13 mouse cellular contexts compared by ENCODE assay signal in the genomic region with DNA sequence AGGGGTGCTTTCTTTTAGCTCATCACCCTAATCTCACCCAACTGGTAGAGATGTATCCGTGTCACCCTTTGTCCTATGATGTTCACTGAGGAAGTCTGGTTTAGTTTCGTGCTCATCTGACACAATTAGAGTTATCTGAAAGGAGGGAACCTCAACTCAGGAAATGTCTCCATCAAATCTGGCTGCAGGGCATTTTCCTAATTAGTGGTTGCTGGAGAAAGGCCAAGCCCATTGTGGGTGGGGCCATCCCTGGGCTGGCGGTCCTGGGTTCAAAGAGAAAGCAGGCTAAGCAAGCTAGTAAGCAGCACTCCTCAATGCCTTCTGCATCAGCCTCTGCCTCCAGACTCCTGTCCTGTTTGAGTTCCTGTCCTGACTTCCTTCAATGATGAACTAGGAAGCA. TPM values are rescaled to one million over a fixed set of nuclear protein-coding genes. Genes with fewer than 3 reads are reported as not detected.
DNase-seq lines count a peak whose midpoint lies in the region; ATAC-seq and TF ChIP-seq lines count a peak whose summit lies in the region.
"Had no signal": no experiment of that assay in that cellular context is flagged by ENCODE, and none has a peak within 500 bp of the region (broad histone marks: within the 10 kb centered on the region; RNA-seq: fewer than 3 reads in every experiment).

No protein-coding gene starts in this region.

- TF ChIP-seq POLR2A in brain, embryonic 14.5 days (IDR thresholded peaks at IDR 0.05; ENCODE audit: borderline replicate concordance, extremely low read depth, insufficient read depth, insufficient read length, poor library complexity, severe bottlenecking) = no peak

- H3K27ac ChIP-seq in lung, postnatal 0 days (ENCODE audit: low read length) = no peak overlapping the region
- H3K27ac ChIP-seq: embryonic facial prominence, embryonic 12.5 days; heart, adult 2 months; heart, embryonic 15.5 days; hindbrain, embryonic 13.5 days; hindbrain, postnatal 0 days had no signal

- H3K36me3 ChIP-seq in lung, postnatal 0 days (ENCODE audit: insufficient read depth, low read length) = no peaks in the 10 kb centered on the region
- H3K36me3 ChIP-seq: forebrain, embryonic 15.5 days; heart, embryonic 15.5 days; hindbrain, embryonic 13.5 days had no signal

- no peaks in the 10 kb centered on the region for H3K9me3 ChIP-seq in lung, postnatal 0 days (ENCODE audit: low read length)
- H3K9me3 ChIP-seq: embryonic facial prominence, embryonic 12.5 days; forebrain, embryonic 15.5 days; heart, embryonic 15.5 days; hindbrain, embryonic 13.5 days had no signal

- H3K4me2 ChIP-seq in lung, postnatal 0 days (replicated peaks; ENCODE audit: low read depth, low read length) = no peak overlapping the region

- H3K4me1 ChIP-seq in lung, postnatal 0 days (ENCODE audit: insufficient read depth, low read depth, low read length) = no peaks in the 10 kb centered on the region

- DNase-seq in lung, postnatal 0 days (ENCODE audit: low spot score) = no peak
- DNase-seq in lung, postnatal 14 days = no peak
- DNase-seq in Muller cell, postnatal 12 days (ENCODE audit: inconsistent ontology term) = peak; percentile 78
- peak; percentile 53 for DNase-seq in brain, embryonic 14.5 days (ENCODE audit: low read depth)
- DNase-seq in left cerebral cortex, adult 9 months (ENCODE audit: low spot score in 2 of 2) = no peak

- no peak overlapping the region for H3K4me3 ChIP-seq in lung, postnatal 0 days (ENCODE audit: low read depth, low read length)
- H3K4me3 ChIP-seq: heart, adult 2 months; heart, embryonic 15.5 days had no signal

- 0 out of 2 replicates have a peak, but pooled peaks have one; percentile 5 for ATAC-seq in lung, postnatal 0 days
- ATAC-seq in megakaryocyte progenitor cell, adult 5-6 weeks (replicated peaks; ENCODE audit: poor library complexity) = 0 out of 2 replicates have a peak, but pooled peaks have one; percentile 4

- 55% methylated on average over 3 of the region's 3 CpGs for WGBS in lung, postnatal 0 days

- H3K9ac ChIP-seq in lung, postnatal 0 days (replicated peaks; ENCODE audit: low read depth) = no peak overlapping the region
- H3K9ac ChIP-seq: embryonic facial prominence, embryonic 12.5 days; forebrain, embryonic 15.5 days; heart, embryonic 15.5 days; hindbrain, embryonic 13.5 days had no signal

- no peak for TF ChIP-seq EP300 in lung, postnatal 0 days (IDR thresholded peaks at IDR 0.05)

- H3K27me3 ChIP-seq in lung, postnatal 0 days (replicated peaks; ENCODE audit: insufficient read depth, low read length) = 0 out of 2 replicates have a peak, but pooled peaks cover 3% of the 10 kb centered on the region

- TF ChIP-seq CTCF in lung, postnatal 0 days (IDR thresholded peaks at IDR 0.05) = no peak
- TF ChIP-seq CTCF in brain, embryonic 14.5 days (IDR thresholded peaks at IDR 0.05; ENCODE audit: borderline replicate concordance, extremely low read depth, insufficient read depth, insufficient read length) = no peak

RNA-seq across cellular contexts. Expression of a gene that starts 10.4 kb away (rescaled TPM):
- polyA plus RNA-seq in lung, postnatal 0 days (2015; fragmentation: Nextera tagmentation; extraction: Ambion mirVana) = 6.1 and 7.3 TPM in 2 replicates
- polyA plus RNA-seq in brain, embryonic 14.5 days (2012; rRNA removed) = 29.9 and 53.4 TPM in 2 replicates
- 20.4 and 21.5 TPM in 2 replicates for total RNA-seq in megakaryocyte progenitor cell, adult 5-6 weeks (2015)
- total RNA-seq in megakaryocyte progenitor cell, adult 5-6 weeks (2017) = 13.7 and 14.3 TPM in 2 replicates

RNA-seq across cellular contexts. Expression of a gene that starts 14.9 kb away (rescaled TPM):
- 0.27 and 0.30 TPM in 2 replicates for polyA plus RNA-seq in lung, postnatal 0 days (2015; fragmentation: Nextera tagmentation; extraction: Ambion mirVana)
- 0.30 and 0.38 TPM in 2 replicates for polyA plus RNA-seq in brain, embryonic 14.5 days (2012; rRNA removed)
- total RNA-seq in megakaryocyte progenitor cell, adult 5-6 weeks (2015) = 0.15 TPM in 1 of 2 replicates, not detected in the other
- 0.20 and 0.54 TPM in 2 replicates for total RNA-seq in megakaryocyte progenitor cell, adult 5-6 weeks (2017)
- total RNA-seq: heart, adult 2 months; heart, postnatal 14 days; hindbrain, postnatal 0 days had no signal

Comparison
In these comparisons a context has a peak if more than half of its experiments do, and no peak if none do; other contexts are left out.
1. DNase-seq: peak in Muller cell, postnatal 12 days (single experiment) and brain, embryonic 14.5 days (single experiment); none in lung, postnatal 0 days (single experiment), lung, postnatal 14 days (single experiment) and left cerebral cortex, adult 9 months (0 of 2).